Mouse (Mus musculus): Measurements from ENCODE around the gene Plbd2. TPM values are rescaled to one million over a fixed set of nuclear protein-coding genes. Genes with fewer than 3 reads are reported as not detected.

Plbd2 gene
- polyA plus RNA-seq, 1 experiment from 2014 or later: 19.0 TPM

DNA sequence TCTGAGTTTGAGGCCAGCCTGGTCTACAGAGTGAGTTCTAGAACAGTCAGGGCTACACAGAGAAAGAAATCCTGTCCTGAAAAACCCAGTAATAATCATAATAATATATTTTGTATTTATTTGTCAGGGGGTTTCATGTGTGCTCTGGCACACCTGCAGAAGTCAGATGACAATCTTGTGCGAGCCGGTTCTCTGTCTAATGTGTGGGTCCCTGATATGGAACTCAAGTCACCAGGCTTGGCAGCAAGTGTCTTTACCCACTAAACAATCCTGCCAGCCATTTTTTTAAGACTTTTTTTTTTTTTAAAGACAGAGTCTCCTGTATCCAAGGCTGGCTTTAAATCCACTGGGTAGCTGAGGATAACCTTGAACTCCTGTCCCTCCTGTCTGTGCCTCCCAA is 30.1 kb downstream of the Plbd2 start:
- no peak for ATAC-seq (ENCODE audit: low read depth)
- Histone ChIP-seq H3K36me3 (ENCODE audit: control insufficient read depth, insufficient read depth) (no peaks in the 10 kb centered on the region), H3K4me3 (ENCODE audit: low read depth, low read length) (no peak overlapping the region), H3K27me3 (ENCODE audit: control insufficient read depth, insufficient read depth, low read depth, low read length) (peaks cover 9% of the 10 kb centered on the region), H3K9ac (ENCODE audit: low read depth, low read length) (no peak overlapping the region), H3K9me3 (replicated peaks; ENCODE audit: control insufficient read depth, low read length) (no peaks in the 10 kb centered on the region), H3K4me1 (ENCODE audit: control insufficient read depth, low read depth, low read length) (no peaks in the 10 kb centered on the region; the same call in 1 of the 2 replicates), H3K27ac (ENCODE audit: low read length) (no peak overlapping the region), H3K4me2 (ENCODE audit: low read depth, low read length) (no peak overlapping the region)
- 46% methylated on average over 2 of the region's 2 CpGs for WGBS (ENCODE audit: insufficient replicate concordance)

- peaks cover 7% of the 10 kb centered on the region for H3K27me3 ChIP-seq (ENCODE audit: control insufficient read depth, insufficient read depth, low read depth, low read length)
- WGBS (ENCODE audit: insufficient replicate concordance): 54% methylated on average over 8 of the region's 8 CpGs
- H3K4me1 ChIP-seq (ENCODE audit: control insufficient read depth, low read depth, low read length): no peaks in the 10 kb centered on the region; the same call in 1 of the 2 replicates
- no peak within 1 kb of the TSS for H3K27ac ChIP-seq (ENCODE audit: low read length)
- no peak within 1 kb of the TSS for H3K4me2 ChIP-seq (ENCODE audit: low read depth, low read length)
- no peak within 1 kb of the TSS for H3K4me3 ChIP-seq (ENCODE audit: low read depth, low read length)
- H3K9ac ChIP-seq (ENCODE audit: low read depth, low read length): no peak within 1 kb of the TSS
- no peaks in the 10 kb centered on the region for H3K36me3 ChIP-seq (ENCODE audit: control insufficient read depth, insufficient read depth)
- no peak for ATAC-seq (ENCODE audit: low read depth)
- no peaks in the 10 kb centered on the region for H3K9me3 ChIP-seq (replicated peaks; ENCODE audit: control insufficient read depth, low read length)
Observed at GRCm38 (mm10) chr5:120472770-120473169, 30.7 kb downstream of the Plbd2 start, which contains the start of gene Sdsl. TSS of gene Sdsl (minus strand) at chr5:120472810.

GRCm38 (mm10) chr5:120471538-120471937 is 31.9 kb downstream of the Plbd2 start:
- no peaks in the 10 kb centered on the region; the same call in 1 of the 2 replicates for H3K4me1 ChIP-seq (ENCODE audit: control insufficient read depth, low read depth, low read length)
- 22% methylated on average over 4 of the region's 4 CpGs for WGBS (ENCODE audit: insufficient replicate concordance)
- no peaks in the 10 kb centered on the region for H3K9me3 ChIP-seq (replicated peaks; ENCODE audit: control insufficient read depth, low read length)
- H3K27ac ChIP-seq (ENCODE audit: low read length): no peak overlapping the region
- H3K27me3 ChIP-seq (ENCODE audit: control insufficient read depth, insufficient read depth, low read depth, low read length): no peaks in the 10 kb centered on the region
- H3K4me3 ChIP-seq (ENCODE audit: low read depth, low read length): no peak overlapping the region
- H3K36me3 ChIP-seq (ENCODE audit: control insufficient read depth, insufficient read depth): no peaks in the 10 kb centered on the region
- peak; percentile 75 for ATAC-seq (ENCODE audit: low read depth)
- no peak overlapping the region for H3K4me2 ChIP-seq (ENCODE audit: low read depth, low read length)
- H3K9ac ChIP-seq (ENCODE audit: low read depth, low read length): no peak overlapping the region

- Histone ChIP-seq H3K36me3 (ENCODE audit: control insufficient read depth, insufficient read depth) (no peaks in the 10 kb centered on the region), H3K9ac (ENCODE audit: low read depth, low read length) (no peak overlapping the region), H3K4me2 (ENCODE audit: low read depth, low read length) (no peak overlapping the region), H3K4me3 (ENCODE audit: low read depth, low read length) (no peak overlapping the region), H3K27ac (ENCODE audit: low read length) (peak overlapping the region; percentile 37; the same call in 1 of the 2 replicates), H3K27me3 (ENCODE audit: control insufficient read depth, insufficient read depth, low read depth, low read length) (no peaks in the 10 kb centered on the region; the same call in 1 of the 2 replicates), H3K4me1 (ENCODE audit: control insufficient read depth, low read depth, low read length) (peaks cover 3% of the 10 kb centered on the region; the same call in 1 of the 2 replicates), H3K9me3 (replicated peaks; ENCODE audit: control insufficient read depth, low read length) (peaks cover 3% of the 10 kb centered on the region)
- ATAC-seq (ENCODE audit: low read depth): no peak; the same call in 1 of the 2 replicates
- WGBS (ENCODE audit: insufficient replicate concordance): 58% methylated on average over 6 of the region's 6 CpGs
Observed at GRCm38 (mm10) chr5:120468830-120469229, 34.6 kb downstream of the Plbd2 start.

DNA sequence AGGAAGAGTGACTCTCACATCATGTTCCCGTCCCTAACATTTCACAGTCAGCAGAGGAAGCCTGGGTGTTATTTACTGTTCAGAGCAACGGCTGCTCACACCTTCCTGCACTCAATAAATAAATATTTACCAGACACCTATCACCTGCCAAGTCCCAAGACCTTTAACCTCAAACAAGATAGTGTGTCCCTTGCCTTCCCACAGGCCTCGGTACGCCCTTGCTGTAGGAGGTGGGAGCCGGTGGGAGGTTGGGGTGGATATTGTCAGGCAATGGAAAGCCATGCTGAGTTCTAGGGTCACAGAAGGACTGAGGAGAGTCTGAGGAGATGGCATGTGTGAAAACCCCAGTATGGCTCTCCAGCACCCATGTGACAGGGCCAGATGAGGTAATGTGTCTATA is 35.1 kb downstream of the Plbd2 start:
- no peaks in the 10 kb centered on the region for H3K36me3 ChIP-seq (ENCODE audit: control insufficient read depth, insufficient read depth)
- H3K27me3 ChIP-seq (ENCODE audit: control insufficient read depth, insufficient read depth, low read depth, low read length): no peaks in the 10 kb centered on the region; the same call in 1 of the 2 replicates
- no peak overlapping the region for H3K4me2 ChIP-seq (ENCODE audit: low read depth, low read length)
- H3K9me3 ChIP-seq (replicated peaks; ENCODE audit: control insufficient read depth, low read length): peaks cover 3% of the 10 kb centered on the region
- no peak overlapping the region for H3K9ac ChIP-seq (ENCODE audit: low read depth, low read length)
- 51% methylated on average over 5 of the region's 5 CpGs for WGBS (ENCODE audit: insufficient replicate concordance)
- H3K4me1 ChIP-seq (ENCODE audit: control insufficient read depth, low read depth, low read length): peaks cover 3% of the 10 kb centered on the region; the same call in 1 of the 2 replicates
- peak; percentile 70 for ATAC-seq (ENCODE audit: low read depth)
- H3K4me3 ChIP-seq (ENCODE audit: low read depth, low read length): no peak overlapping the region
- peak overlapping the region; percentile 37; the same call in 1 of the 2 replicates for H3K27ac ChIP-seq (ENCODE audit: low read length)

DNA sequence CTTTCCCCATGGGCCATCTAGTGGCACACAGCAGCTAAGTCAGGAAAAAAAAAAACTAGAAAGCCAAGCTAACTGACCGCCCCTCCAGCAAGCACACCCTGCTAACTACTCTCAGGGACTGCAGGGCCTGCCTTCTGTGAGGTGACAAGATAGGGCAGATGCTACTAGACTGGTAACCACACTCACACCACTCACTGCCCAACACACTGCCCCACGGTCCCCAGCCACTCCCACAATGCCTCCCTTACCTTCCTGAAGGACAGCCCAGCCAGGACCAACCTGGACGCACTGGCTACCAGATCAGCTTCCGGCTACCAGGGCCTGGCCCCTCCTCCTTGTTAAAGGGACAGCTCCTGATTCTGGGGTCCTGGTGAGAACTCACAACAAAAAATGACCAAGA is 36.4 kb downstream of the Plbd2 start:
- Histone ChIP-seq H3K9me3 (replicated peaks; ENCODE audit: control insufficient read depth, low read length) (peaks cover 3% of the 10 kb centered on the region), H3K27ac (ENCODE audit: low read length) (peak overlapping the region; percentile 1; the same call in 1 of the 2 replicates), H3K27me3 (ENCODE audit: control insufficient read depth, insufficient read depth, low read depth, low read length) (peaks cover 7% of the 10 kb centered on the region), H3K36me3 (ENCODE audit: control insufficient read depth, insufficient read depth) (no peaks in the 10 kb centered on the region), H3K4me1 (ENCODE audit: control insufficient read depth, low read depth, low read length) (peaks cover 3% of the 10 kb centered on the region; the same call in 1 of the 2 replicates), H3K4me2 (ENCODE audit: low read depth, low read length) (peak overlapping the region; percentile 17; the same call in 1 of the 2 replicates), H3K4me3 (ENCODE audit: low read depth, low read length) (no peak overlapping the region; the same call in 1 of the 2 replicates), H3K9ac (ENCODE audit: low read depth, low read length) (peak overlapping the region; percentile 7; the same call in 1 of the 2 replicates)
- 21% methylated on average over 4 of the region's 4 CpGs for WGBS (ENCODE audit: insufficient replicate concordance)
- ATAC-seq (ENCODE audit: low read depth): no peak; the same call in 1 of the 2 replicates

- peaks cover 9% of the 10 kb centered on the region for H3K27me3 ChIP-seq (ENCODE audit: control insufficient read depth, insufficient read depth, low read depth, low read length)
- peak; percentile 47 for ATAC-seq (ENCODE audit: low read depth)
- WGBS (ENCODE audit: insufficient replicate concordance): 44% methylated on average over 6 of the region's 6 CpGs
Observed at GRCm38 (mm10) chr5:120465860-120466259, 37.6 kb downstream of the Plbd2 start.

GRCm38 (mm10) chr5:120465062-120465461 is 38.4 kb downstream of the Plbd2 start:
- Histone ChIP-seq H3K9ac (ENCODE audit: low read depth, low read length) (no peak overlapping the region), H3K27ac (ENCODE audit: low read length) (no peak overlapping the region), H3K4me3 (ENCODE audit: low read depth, low read length) (no peak overlapping the region), H3K27me3 (ENCODE audit: control insufficient read depth, insufficient read depth, low read depth, low read length) (peaks cover 11% of the 10 kb centered on the region), H3K36me3 (ENCODE audit: control insufficient read depth, insufficient read depth) (no peaks in the 10 kb centered on the region), H3K9me3 (replicated peaks; ENCODE audit: control insufficient read depth, low read length) (peaks cover 3% of the 10 kb centered on the region), H3K4me2 (ENCODE audit: low read depth, low read length) (no peak overlapping the region), H3K4me1 (ENCODE audit: control insufficient read depth, low read depth, low read length) (peaks cover 3% of the 10 kb centered on the region; the same call in 1 of the 2 replicates)
- no peak for ATAC-seq (ENCODE audit: low read depth)
- 32% methylated on average over 5 of the region's 5 CpGs for WGBS (ENCODE audit: insufficient replicate concordance)

More at GRCm38 (mm10) chr5:120465860-120466259, 37.6 kb downstream of the Plbd2 start:
- H3K27ac ChIP-seq (ENCODE audit: low read length): no peak overlapping the region
- H3K4me2 ChIP-seq (ENCODE audit: low read depth, low read length): no peak overlapping the region
- no peak overlapping the region for H3K4me3 ChIP-seq (ENCODE audit: low read depth, low read length)
- peaks cover 3% of the 10 kb centered on the region for H3K9me3 ChIP-seq (replicated peaks; ENCODE audit: control insufficient read depth, low read length)
- no peaks in the 10 kb centered on the region for H3K36me3 ChIP-seq (ENCODE audit: control insufficient read depth, insufficient read depth)
- peaks cover 3% of the 10 kb centered on the region; the same call in 1 of the 2 replicates for H3K4me1 ChIP-seq (ENCODE audit: control insufficient read depth, low read depth, low read length)
- H3K9ac ChIP-seq (ENCODE audit: low read depth, low read length): no peak overlapping the region

- 60% methylated on average over 4 of the region's 4 CpGs for WGBS (ENCODE audit: insufficient replicate concordance)
- H3K27me3 ChIP-seq (ENCODE audit: control insufficient read depth, insufficient read depth, low read depth, low read length): peaks cover 11% of the 10 kb centered on the region
Observed at GRCm38 (mm10) chr5:120464321-120464720, 39.1 kb downstream of the Plbd2 start.

More at GRCm38 (mm10) chr5:120464321-120464720, 39.1 kb downstream of the Plbd2 start:
- no peak overlapping the region for H3K4me3 ChIP-seq (ENCODE audit: low read depth, low read length)
- peaks cover 3% of the 10 kb centered on the region; the same call in 1 of the 2 replicates for H3K4me1 ChIP-seq (ENCODE audit: control insufficient read depth, low read depth, low read length)
- peaks cover 3% of the 10 kb centered on the region for H3K9me3 ChIP-seq (replicated peaks; ENCODE audit: control insufficient read depth, low read length)
- no peaks in the 10 kb centered on the region for H3K36me3 ChIP-seq (ENCODE audit: control insufficient read depth, insufficient read depth)
- no peak overlapping the region for H3K27ac ChIP-seq (ENCODE audit: low read length)
- no peak overlapping the region for H3K9ac ChIP-seq (ENCODE audit: low read depth, low read length)
- no peak overlapping the region for H3K4me2 ChIP-seq (ENCODE audit: low read depth, low read length)
- ATAC-seq (ENCODE audit: low read depth): no peak
